Mouse (Mus musculus) adrenal gland, adult 8-10 months (tissue): ENCODE measurements around the gene Kcnk4. TPM values are rescaled to one million over a fixed set of nuclear protein-coding genes. Genes with fewer than 3 reads are reported as not detected.

Experiments used
- DNase-seq: peaks from one replicate; pipeline ENCODE4 v3.0.0; 2022
- total RNA-seq, 4 experiments: library from RNA; stranded (reverse); gene quantifications; 2 replicates each; pipeline ENCODE4 v1.2.4; 2022

Gene Kcnk4
- total RNA-seq, 4 experiments from 2014 or later = 0.14 to 0.24 TPM; not detected in 2

DNA sequence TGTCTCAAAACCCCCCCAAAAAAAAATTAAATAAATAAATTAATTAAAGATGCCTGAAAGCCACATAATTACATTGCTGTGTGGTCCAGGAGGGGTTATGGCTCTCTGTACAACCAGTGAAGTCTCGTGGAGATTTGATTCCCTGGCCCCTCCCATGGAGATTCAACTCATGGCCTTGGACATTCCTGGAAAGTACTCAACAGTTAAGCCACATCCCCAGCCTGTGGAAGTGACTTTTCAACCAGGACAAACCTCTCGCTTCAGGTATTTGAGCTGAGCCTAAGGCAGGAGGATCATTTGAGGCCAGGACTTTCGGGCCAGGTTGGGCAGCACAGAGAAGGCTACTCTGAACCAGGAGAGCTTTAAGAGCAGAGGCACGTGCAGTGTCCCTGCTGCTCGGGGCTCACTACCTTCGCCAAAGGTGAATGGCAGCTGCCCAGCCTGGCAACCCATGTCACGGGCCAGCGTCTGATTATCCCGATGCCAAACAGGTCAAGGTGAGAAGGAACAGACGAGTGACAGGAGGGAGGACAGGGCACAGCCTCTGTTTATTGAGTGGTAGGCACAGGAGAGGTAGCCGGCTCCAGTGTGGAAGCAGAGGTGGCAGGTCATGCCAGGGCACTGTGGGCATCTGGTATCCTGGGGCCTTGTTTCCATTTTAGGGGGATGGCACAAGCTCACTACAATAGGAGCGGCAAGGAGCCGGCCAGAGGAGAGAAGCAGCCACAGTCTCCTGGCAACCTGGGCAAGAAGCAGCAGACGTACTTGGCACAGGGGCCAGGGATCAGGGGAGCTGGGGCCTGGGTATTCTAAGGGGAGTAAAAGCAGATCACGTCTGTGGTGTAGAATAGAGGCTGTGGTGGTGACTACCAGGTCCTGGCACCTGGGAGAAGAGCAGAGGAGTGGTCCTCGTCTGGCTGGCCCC, 3.5 kb upstream of the Kcnk4 start:
- DNase-seq = no peak

DNA sequence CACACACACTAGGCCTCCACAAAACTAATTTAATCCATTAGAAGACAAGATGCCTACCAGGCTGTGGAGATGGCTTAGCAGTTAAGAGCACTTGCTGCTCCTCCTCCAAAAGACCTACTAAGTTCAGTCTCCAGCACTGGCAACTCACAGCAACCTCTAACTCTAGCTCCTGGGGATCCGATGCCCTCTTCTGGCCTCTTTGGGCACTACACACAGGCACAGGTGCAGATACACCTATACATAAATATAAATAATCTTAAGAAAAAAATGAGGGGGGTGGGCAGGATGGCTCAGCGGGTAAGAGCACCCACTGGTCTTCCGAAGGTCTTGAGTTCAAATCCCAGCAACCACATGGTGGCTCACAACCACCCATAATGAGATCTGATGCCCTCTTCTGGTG, 2.0 kb upstream of the Kcnk4 start:
- DNase-seq = no peak

DNA sequence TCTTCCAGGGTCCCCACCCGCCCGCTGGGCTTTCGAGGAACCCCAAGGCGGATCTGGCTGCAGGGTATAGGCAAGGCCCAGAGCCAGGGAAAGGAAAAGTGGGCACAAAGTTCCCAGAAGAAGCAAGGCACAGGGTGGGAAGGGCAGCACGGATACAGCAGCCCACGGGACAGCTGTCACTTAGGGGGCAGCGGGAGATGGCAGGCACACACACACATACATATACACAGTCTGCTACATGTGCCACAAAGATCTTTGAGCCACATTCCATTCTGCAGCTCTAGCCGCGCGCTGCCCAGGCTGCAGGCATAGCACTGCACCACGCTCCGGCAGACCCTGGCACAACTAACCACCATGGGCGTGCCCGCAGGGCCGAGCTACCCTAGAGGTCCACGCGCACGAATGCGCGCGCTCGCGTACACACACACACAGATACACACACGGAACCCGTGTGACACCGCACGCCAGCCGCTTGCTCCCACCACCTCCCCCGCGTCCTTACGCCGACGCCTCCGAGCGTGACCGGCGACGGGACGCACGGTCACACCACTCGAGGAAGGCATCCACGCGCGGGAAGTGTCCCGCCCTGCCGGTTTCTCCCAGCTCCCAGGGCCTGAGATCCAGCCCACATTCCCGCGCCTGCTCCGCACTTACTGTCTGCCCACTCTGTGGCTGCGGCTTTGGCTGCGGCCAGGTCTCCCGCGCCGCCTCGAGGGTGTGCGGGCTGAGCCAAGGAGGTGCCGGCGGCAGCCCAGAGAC, 700 bp downstream of the Kcnk4 start:
- no peak for DNase-seq

DNA sequence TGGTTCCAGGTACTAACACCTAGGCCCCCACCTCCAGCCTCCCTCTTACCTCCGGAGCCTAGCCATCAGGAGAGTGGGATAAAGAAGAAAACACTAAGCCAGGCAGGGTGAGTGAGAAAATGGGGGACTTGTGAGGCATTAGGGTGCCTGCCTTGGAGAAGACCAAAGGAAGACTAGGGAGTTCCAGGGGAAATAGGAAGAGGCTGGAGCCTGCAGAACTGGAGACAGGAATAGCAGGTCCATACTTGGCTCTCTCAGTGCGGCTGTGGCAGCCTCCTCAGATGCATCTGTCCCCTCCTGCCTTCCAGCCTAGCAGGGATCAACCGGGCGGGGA, 1.2 kb downstream of the Kcnk4 start:
- no peak for DNase-seq

DNA sequence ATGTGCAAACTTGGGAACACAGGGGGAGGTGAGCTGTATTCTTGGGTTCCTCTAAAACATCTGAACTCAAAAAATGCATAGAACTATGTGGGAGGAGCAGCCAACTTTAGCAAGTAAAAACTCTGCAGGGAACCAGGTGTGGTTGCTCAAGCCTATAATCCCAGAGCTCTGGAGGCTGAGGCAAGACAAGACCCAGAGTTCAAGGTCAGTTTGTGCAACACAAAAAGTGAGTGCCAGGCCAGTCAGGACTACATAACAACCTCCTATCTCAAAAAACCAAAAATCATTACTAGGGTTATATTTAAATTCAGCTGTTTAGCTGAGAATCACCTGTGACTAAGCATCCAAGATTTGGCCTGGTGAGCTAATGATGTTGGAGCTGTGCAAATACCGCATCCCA, 2.3 kb downstream of the Kcnk4 start:
- DNase-seq = no peak

DNA sequence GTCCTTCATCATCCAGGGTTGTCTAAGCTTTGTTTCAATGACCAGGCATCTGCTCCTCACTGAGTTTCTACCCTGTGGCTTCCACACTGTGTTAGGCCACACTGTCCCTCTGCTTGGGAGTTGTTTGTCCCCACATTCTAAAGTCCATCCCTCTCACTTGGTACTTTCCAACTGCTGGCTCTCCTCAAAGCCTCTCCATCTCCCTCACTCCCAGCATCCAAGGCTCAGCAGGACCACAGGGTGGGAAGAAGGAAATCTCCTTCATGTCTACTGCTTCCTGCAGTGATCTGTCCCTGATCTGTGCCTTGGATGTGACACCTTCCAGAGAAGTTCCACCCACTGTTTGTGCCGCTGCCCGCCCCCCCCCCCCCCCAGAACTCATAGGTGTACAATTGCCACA, 3.3 kb downstream of the Kcnk4 start:
- DNase-seq = no peak

DNA sequence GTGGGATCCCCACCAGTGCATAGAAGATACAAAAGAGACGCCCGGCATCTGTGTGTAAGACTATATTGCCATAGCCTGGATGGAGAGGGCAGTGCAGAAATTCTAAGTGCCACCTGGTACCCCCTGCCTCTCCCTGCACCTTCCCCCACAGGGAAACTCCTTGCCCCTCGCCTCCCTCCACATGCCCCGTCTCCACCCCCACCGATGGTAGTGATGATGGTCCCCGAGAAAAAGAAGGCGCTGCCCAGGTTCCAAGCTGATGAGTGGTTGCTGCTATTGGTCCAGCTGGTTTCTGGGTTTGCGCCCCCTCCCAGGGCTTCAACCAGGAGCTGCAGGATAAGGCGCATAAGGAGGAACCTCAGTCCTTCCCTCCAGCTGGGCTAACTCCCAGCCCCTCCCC, 6.2 kb downstream of the Kcnk4 start:
- no peak for DNase-seq

DNA sequence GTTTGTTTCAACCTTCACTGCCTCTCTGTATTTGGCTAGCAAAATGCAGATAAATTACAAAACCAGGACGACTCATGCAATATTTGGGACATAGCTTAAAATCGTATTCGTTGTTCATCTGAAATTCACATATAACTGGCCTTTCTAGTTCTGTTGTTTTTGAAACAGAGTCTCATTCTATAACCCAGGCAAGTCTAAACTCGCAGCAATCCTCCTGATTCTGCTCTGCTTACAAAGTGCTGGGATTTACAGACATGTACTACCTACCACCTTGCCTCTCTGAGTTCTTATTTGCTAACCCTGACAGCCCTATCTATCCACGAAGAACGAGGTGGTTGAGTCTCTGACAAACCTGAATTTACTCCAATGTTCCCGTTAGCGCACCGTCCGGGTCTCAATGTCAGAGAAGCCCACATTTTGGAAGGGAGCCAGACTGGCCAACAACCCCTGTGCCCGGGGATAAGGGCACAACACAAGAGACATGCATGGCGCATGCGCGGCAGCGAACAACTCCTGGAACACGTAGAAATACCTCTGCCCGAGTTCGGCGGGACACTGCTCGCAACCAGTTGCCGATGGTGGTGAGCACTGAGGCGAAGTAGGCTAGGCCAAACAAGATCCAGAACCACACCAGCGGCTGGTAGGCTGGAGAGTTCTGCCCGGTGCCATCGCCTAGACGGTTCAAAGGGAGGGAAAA, 7.6 kb downstream of the Kcnk4 start:
- peak; percentile 34 for DNase-seq

DNA sequence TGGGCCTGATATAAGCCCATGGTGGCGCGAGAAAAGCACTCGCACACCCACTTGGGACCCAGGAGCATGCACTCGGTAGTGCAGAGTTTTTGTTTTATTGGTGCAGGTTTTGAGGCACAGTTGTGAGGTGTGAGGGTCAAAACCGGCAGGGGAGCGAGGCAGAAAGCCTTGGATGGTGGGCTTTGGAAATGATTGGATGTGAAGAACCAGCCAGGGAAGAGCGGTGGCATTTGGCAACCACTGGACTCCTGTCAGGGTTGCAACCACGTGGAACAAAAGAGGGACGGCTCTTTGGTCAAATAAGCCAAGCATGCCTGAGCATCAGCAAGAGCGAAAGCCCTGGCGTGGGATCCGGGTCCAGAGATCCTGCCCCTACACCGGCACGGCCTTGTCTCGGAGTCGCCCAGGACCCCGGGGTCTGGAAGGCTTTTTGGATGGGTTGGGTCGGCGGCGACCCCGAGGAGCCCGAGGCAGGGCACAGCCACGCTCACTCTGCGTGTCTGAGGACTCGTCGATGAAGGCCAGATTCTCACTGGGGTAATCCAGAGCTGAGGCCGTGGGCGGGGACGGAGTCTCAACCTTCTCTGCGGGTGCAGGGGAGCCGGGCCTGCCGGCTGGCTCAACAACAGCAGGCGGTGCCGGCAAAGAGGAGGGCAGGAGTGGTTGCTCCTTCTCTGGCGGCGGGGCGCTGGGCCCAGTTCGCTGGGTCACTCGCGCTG, 8.5 kb downstream of the Kcnk4 start:
- DNase-seq = no peak

DNA sequence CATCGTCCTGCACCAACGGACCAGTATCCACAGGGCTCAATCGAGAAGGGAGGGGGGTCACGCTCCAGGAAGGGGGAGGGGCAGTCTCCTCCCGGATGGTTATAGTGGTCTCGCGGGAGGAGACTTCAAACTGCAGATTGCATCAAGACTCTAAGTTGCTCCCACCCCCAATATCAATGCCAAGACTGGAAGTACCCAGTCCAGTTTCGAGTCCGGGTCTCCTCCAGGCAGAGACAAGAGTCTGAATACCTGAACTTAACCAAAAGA, 9.1 kb downstream of the Kcnk4 start, which contains the start of gene Catsperz:
Catsperz (minus strand) TSS at position 74 of the 267 bp plus-strand sequence.
- no peak for DNase-seq

DNA sequence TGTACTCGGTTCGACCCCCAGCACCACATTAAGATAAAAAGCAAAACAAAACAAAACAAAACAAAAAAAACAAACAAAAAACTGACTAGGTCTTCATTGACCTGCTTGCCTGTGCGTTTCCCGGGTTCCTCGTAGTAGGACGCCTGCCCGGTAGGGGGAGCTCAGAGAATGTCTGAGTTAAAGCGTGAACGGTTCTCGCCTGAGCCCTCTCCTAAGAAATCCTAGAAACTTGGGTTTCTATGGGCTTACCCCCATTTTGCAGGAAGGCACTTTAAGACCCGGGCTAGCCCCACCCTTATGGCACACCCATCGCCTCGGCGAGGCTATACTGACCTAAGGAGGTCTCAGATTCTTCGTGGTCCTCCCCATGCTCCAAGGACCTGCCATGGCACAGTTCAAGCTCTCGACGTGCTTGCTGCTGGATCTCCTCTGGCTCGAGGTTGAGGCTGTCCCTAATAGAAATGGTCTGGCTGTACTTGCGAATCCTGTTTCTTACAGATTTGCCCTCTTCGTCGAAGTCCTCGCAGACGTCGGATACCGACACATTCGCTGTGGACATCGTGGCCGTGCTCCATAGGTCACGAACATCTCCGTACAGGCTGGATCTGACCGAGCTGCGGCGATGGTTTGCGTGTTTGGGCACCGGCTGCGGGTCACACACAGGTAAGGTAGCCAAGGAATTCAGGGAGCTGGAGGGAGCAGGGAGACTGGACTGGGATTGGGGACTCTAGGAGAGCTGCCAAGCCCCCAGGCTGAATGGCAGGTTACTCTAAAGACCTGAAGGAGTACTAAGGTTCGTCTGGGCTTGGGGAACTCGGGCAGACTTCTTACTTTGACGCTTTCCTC, 9.6 kb downstream of the Kcnk4 start:
- DNase-seq = peak; percentile 70

DNA sequence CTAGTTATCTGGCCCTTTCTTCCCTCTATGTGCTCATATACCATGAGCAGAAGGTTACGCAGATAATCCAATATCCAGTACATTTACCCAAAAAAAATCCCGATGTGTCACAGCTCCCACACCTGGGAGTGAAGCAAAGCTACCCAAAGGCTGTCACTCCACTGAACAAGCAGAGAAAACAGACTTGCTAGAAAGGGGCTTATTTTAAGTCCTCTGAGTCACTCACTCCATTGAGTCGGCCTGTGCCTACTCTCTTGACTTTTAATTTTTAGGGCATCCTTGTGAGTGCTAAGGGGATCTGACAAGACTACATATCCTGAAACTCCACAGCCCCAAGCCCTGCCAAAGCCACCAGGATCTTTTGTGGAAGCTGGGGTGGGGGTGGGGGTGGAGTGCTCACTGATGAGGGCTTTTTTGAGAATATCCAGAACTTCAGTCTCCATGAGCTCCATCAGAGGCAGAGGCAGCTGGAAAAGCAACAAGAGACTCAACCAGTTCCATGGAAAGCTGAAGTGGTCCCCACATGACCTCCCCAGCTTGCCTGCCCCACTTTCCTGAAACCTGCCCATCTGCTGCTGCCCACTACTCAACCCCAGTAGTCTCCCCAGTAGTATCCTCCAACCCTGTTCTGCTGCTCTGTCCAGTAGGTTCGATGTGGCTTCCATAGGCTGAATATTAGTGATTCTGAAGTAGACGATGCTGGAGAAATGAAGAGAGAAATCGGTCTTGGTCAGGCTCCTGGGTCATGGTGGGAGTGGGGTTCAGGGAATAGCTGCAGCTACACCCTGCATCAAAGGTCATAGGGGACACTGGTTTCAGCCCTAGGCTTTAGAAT, 11.2 kb downstream of the Kcnk4 start:
- DNase-seq = no peak

DNA sequence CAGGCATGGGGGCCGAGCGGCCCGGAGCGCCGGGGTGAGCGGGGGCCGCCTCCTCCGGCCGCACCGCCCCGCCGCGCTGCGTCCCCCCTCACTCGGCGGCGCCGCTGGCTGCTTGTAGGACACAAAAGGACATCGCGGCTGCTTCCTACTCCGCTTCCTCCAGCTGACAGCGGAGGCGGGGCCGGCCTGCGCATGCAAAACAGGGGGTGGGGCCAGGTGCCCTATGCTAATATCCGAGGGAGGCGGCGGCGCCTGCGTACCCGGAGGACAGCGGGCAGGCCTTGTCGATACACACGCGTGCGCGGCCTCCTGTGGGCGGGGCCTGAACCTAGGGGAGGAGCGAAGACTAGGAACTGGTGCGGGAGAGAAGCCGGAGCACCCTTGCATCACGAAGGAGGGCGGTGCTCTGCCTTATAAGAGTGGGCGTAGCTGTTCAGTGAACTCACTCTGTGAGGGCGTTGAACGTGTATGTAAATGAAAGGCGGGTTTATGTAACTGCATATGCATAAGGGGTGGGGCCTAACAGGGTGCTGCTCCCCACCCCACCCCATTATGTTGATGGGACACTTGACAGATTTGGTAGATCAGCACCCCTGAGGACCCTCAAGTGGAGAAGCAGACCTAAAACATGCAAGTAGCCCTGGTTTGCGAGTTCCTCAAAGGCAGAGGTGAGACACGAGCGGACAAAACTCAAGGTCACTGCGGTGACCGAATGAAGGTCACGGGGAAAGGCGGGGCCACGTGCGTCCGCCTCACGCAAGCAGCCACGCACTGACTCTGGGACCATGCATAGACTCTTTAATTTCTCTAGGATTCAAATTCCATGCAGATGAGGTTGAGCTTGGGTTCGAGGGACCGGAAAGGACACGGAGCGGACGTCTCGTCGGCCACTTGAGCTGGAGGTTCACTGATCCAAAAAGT, 12.4 kb downstream of the Kcnk4 start, which contains the start of gene Esrra:
Esrra (minus strand) TSS at position 167 of the 921 bp plus-strand sequence.
- DNase-seq = peak; percentile 100

DNA sequence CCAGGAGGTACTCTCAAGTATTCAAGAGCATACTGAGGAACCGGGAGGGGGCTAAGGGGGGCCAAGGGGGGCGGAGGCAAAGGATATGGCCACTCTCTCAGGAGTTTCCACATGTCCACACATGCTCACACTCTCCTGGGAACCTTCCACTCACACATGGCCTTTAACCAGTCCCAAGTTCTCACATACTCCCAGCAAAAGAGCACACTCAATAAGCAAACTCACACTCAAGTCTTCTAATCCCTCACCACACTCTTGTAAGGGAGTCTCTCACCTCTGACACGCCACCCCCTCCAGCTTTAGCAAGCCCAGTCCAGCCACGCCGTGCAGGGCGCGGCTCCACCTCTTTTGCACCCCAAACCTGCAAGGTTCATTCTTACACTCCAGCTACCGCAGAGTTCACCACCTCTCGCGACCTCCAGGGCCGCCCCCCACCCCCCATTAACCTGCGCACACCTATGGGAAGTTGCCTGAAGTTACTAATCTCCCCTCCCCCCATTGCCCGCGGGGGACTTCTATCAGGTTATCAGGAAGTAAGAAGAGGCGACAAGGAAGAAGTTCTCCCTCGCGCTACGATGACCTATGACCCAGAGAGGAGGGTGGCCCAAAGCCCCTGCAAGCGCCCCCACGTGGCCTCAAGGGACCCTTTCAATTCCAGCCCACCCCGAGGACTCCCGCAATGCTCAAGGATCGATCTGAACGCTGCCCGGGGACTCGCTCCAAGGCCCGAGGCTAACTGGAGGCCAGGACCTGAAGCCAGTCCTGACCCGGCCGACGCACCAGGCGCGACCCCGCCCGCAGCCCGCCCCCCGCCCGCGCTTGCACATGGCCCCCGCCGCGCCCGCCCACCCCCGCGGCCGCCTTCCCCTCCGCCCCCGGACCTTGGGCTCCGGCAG, 13.3 kb downstream of the Kcnk4 start:
- peak; percentile 64 for DNase-seq

DNA sequence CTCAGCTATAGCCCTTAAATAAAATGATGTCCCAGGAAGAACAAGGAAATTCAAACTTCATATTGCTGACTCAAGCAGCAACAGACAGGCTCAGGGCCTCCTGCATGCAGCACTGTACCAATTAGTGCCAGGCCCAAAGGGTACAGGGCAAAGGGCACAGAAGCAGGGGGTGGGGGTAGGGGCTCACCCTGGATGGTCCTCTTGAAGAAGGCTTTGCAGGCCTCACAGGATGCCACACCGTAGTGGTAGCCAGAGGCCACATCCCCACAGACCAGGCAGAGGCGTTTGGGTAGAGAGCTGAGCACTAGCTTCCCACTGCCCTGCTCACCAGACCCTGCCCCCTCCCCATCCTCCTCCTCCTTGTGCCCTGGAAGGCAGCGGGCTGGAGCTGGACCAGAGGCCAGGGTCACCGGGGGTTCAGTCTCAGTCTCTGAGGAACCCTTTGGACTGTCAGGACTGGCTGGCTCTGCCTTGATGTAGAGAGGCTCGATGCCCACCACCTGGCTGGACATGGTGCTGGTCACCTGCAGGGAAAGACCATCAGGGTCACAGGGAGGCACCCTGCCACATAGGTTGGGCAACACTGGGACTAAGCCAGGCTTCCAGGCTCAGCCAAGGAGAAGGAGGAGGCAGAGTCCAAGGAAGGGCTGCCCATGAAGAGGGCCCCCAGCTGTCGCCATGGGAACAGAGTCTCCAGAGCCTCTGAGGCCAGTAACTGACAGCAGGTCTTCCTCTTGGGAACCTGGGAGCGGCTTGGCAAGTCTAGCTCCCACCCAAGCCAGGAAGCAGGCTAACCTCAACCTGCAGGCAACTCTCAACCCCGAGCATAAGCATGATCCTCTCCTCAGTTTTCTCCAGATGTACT, 14.2 kb downstream of the Kcnk4 start:
- DNase-seq = peak; percentile 68

DNA sequence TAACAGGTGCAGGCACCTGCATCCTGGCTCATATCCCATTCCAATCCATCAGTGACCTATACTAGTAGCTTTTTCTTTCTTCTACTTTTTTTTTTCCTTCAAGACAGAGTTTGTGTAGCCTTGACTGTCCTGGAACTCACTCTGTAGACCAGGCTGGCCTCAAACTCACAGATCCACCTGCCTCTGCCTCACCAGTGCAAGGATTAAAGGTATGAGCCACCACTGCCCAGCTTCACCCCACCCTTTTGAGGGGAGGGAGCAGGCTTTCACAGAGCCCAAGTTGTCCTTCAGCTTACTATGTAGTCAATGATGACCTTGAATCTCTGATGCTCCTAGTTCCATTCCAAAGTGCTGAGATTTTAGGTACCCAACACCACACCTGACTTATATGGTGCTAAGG, 14.9 kb downstream of the Kcnk4 start:
- no peak for DNase-seq

DNA sequence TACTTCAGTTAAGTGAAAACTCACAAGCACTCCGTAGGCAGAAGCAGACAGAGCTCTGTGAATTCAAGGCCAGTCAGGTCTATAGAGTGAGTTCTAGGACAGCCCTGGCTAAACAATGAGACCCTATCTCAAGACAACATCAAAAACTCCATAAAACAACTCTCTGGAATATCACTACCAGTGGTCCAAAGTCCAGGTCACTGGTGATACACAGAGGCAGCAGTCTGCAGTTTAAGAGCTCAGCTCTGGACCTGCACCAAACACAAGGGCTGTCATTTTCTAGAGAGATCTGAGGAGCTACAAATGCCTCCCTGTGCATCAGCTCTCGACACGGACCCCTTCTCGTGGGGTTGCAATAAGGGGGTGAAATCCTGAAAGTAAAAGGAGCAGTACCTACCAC, 16.0 kb downstream of the Kcnk4 start:
- no peak for DNase-seq
